Mouse (Mus musculus): ENCODE results near the gene Troap. TPM values are rescaled to one million over a fixed set of nuclear protein-coding genes. Genes with fewer than 3 reads are reported as not detected.

Gene Troap
- total RNA-seq, 2 experiments from 2014 or later, result 1.2 to 2.6 TPM

- DNase-seq (ENCODE audit: low spot score in 2 of 2), result no peak
These were observed 9.6 kb downstream of the Troap start for GRCm38 (mm10) chr15:99083867-99084557.

GRCm38 (mm10) chr15:99084618-99085017 is 10.2 kb downstream of the Troap start:
- DNase-seq (ENCODE audit: low spot score in 2 of 2), result no peak

GRCm38 (mm10) chr15:99085997-99086396 is 11.6 kb downstream of the Troap start:
- no peak for DNase-seq (ENCODE audit: low spot score in 2 of 2)

GRCm38 (mm10) chr15:99087253-99088075 is 13.1 kb downstream of the Troap start, which contains the start of gene C1ql4:
Gene C1ql4, minus strand, starts transcription at chr15:99087817.
- no peak for DNase-seq (ENCODE audit: low spot score in 2 of 2)

GRCm38 (mm10) chr15:99088292-99088691 is 13.9 kb downstream of the Troap start:
- peak in 1 of 2 experiments; percentile 29 for DNase-seq (ENCODE audit: low spot score in 2 of 2)

- DNase-seq (ENCODE audit: low spot score in 2 of 2), result no peak
These were observed 14.7 kb downstream of the Troap start for GRCm38 (mm10) chr15:99089069-99089468.

- DNase-seq (ENCODE audit: low spot score in 2 of 2), result no peak
These were observed 18.5 kb downstream of the Troap start, which contains the start of gene Dnajc22 for GRCm38 (mm10) chr15:99092870-99093269. Gene Dnajc22, plus strand, starts transcription at chr15:99093170.

- peak; percentile 23 to 31 for DNase-seq (ENCODE audit: low spot score in 2 of 2)
These were observed 19.2 kb downstream of the Troap start for GRCm38 (mm10) chr15:99093291-99094258.

- DNase-seq (ENCODE audit: low spot score in 2 of 2), result peak in 1 of 2 experiments; percentile 43
These were observed 20.4 kb downstream of the Troap start for GRCm38 (mm10) chr15:99094631-99095270.

- DNase-seq (ENCODE audit: low spot score in 2 of 2), result no peak
These were observed 21.0 kb downstream of the Troap start for GRCm38 (mm10) chr15:99095356-99095755.

GRCm38 (mm10) chr15:99096061-99096793 is 21.9 kb downstream of the Troap start:
- DNase-seq (ENCODE audit: low spot score in 2 of 2), result no peak

- DNase-seq (ENCODE audit: low spot score in 2 of 2), result no peak
These were observed 22.6 kb downstream of the Troap start for GRCm38 (mm10) chr15:99096831-99097500.

- DNase-seq (ENCODE audit: low spot score in 2 of 2), result no peak
These were observed 23.6 kb downstream of the Troap start for GRCm38 (mm10) chr15:99097840-99098492.

GRCm38 (mm10) chr15:99098493-99098861 is 24.1 kb downstream of the Troap start:
- DNase-seq (ENCODE audit: low spot score in 2 of 2), result no peak

- DNase-seq (ENCODE audit: low spot score in 2 of 2), result peak; percentile 39 to 52
These were observed 24.8 kb downstream of the Troap start for GRCm38 (mm10) chr15:99099139-99099556.

GRCm38 (mm10) chr15:99099984-99100383 is 25.6 kb downstream of the Troap start:
- DNase-seq (ENCODE audit: low spot score in 2 of 2), result no peak

- DNase-seq (ENCODE audit: low spot score in 2 of 2), result no peak
These were observed 30.9 kb downstream of the Troap start for GRCm38 (mm10) chr15:99105238-99105637.

GRCm38 (mm10) chr15:99107866-99108265 is 33.5 kb downstream of the Troap start:
- DNase-seq (ENCODE audit: low spot score in 2 of 2), result no peak

GRCm38 (mm10) chr15:99111139-99111538 is 36.8 kb downstream of the Troap start:
- no peak for DNase-seq (ENCODE audit: low spot score in 2 of 2)
